Mouse (Mus musculus): Measurements from ENCODE around the gene Foxo6. TPM values are rescaled to one million over a fixed set of nuclear protein-coding genes. Genes with fewer than 3 reads are reported as not detected.

The Foxo6 gene
- polyA plus RNA-seq, 1 experiment from 2014 or later: 0.37 TPM

- H3K4me2 ChIP-seq: peak overlapping the region; percentile 96
- H3K9me3 ChIP-seq: no peaks in the 10 kb centered on the region
- ATAC-seq (ENCODE audit: insufficient read depth, low FRiP score, low read depth): no peak
- peaks cover 23% of the 10 kb centered on the region for H3K4me1 ChIP-seq
- no peaks in the 10 kb centered on the region for H3K36me3 ChIP-seq
- H3K9ac ChIP-seq: peak overlapping the region; percentile 25; the same call in 1 of the 2 replicates
- under 1% methylated on average over 45 of the region's 47 CpGs for WGBS
- H3K4me3 ChIP-seq (replicated peaks): peak overlapping the region; percentile 50
- peak overlapping the region; percentile 19; the same call in 1 of the 2 replicates for H3K27ac ChIP-seq
- H3K27me3 ChIP-seq (replicated peaks): peaks cover 53% of the 10 kb centered on the region
Observed at GRCm38 (mm10) chr4:120282568-120283091, 4.5 kb downstream of the Foxo6 start.

- Histone ChIP-seq H3K36me3 (no peaks in the 10 kb centered on the region), H3K9me3 (no peaks in the 10 kb centered on the region), H3K27me3 (replicated peaks) (peaks cover 41% of the 10 kb centered on the region), H3K4me1 (peaks cover 12% of the 10 kb centered on the region), H3K27ac (no peak overlapping the region), H3K4me3 (replicated peaks) (no peak overlapping the region), H3K4me2 (no peak overlapping the region), H3K9ac (no peak overlapping the region)
- 68% methylated on average over 3 of the region's 3 CpGs for whole genome bisulfite sequencing
- no peak for ATAC-seq (ENCODE audit: insufficient read depth, low FRiP score, low read depth)
Observed at GRCm38 (mm10) chr4:120281011-120281410, 6.1 kb downstream of the Foxo6 start.

- Histone ChIP-seq H3K27ac (no peak overlapping the region), H3K4me1 (peaks cover 12% of the 10 kb centered on the region), H3K9me3 (no peaks in the 10 kb centered on the region), H3K36me3 (no peaks in the 10 kb centered on the region), H3K4me3 (replicated peaks) (no peak overlapping the region), H3K27me3 (replicated peaks) (peaks cover 36% of the 10 kb centered on the region), H3K4me2 (no peak overlapping the region), H3K9ac (no peak overlapping the region)
- no peak for ATAC-seq (ENCODE audit: insufficient read depth, low FRiP score, low read depth)
- WGBS: 77% methylated on average over 12 of the region's 12 CpGs
Observed at GRCm38 (mm10) chr4:120280432-120280831, 6.7 kb downstream of the Foxo6 start.

GRCm38 (mm10) chr4:120277255-120277928 lies 9.8 kb downstream of the Foxo6 start:
- Histone ChIP-seq H3K4me3 (replicated peaks) (no peak overlapping the region), H3K27ac (0 out of 2 replicates have a peak overlapping the region, but pooled peaks have one; percentile 40), H3K4me1 (peaks cover 2% of the 10 kb centered on the region), H3K9me3 (no peaks in the 10 kb centered on the region), H3K4me2 (no peak overlapping the region), H3K27me3 (replicated peaks) (peaks cover 16% of the 10 kb centered on the region; the same call in 1 of the 2 replicates), H3K9ac (no peak overlapping the region), H3K36me3 (no peaks in the 10 kb centered on the region)
- ATAC-seq (ENCODE audit: insufficient read depth, low FRiP score, low read depth): peak; percentile 65
- 38% methylated on average over 4 of the region's 4 CpGs for WGBS

- ATAC-seq (ENCODE audit: insufficient read depth, low FRiP score, low read depth): no peak
- Histone ChIP-seq H3K27me3 (replicated peaks) (peaks cover 10% of the 10 kb centered on the region), H3K27ac (no peak overlapping the region), H3K4me1 (peaks cover 6% of the 10 kb centered on the region; the same call in 1 of the 2 replicates), H3K4me3 (replicated peaks) (no peak overlapping the region), H3K9me3 (no peaks in the 10 kb centered on the region), H3K36me3 (no peaks in the 10 kb centered on the region), H3K9ac (no peak overlapping the region), H3K4me2 (no peak overlapping the region)
- WGBS: 69% methylated on average over 9 of the region's 9 CpGs
Observed at GRCm38 (mm10) chr4:120275487-120275886, 11.7 kb downstream of the Foxo6 start.

GRCm38 (mm10) chr4:120273594-120273993 lies 13.6 kb downstream of the Foxo6 start:
- Histone ChIP-seq H3K9ac (no peak overlapping the region), H3K27me3 (replicated peaks) (peaks cover 26% of the 10 kb centered on the region), H3K36me3 (no peaks in the 10 kb centered on the region), H3K27ac (no peak overlapping the region), H3K4me3 (replicated peaks) (no peak overlapping the region), H3K4me2 (no peak overlapping the region), H3K9me3 (no peaks in the 10 kb centered on the region), H3K4me1 (peaks cover 18% of the 10 kb centered on the region)
- no peak for ATAC-seq (ENCODE audit: insufficient read depth, low FRiP score, low read depth)
- 56% methylated on average over 7 of the region's 7 CpGs for WGBS

- 70% methylated on average over 6 of the region's 6 CpGs for WGBS
Observed at GRCm38 (mm10) chr4:120271886-120272580, 15.1 kb downstream of the Foxo6 start.

GRCm38 (mm10) chr4:120271208-120271607 lies 15.9 kb downstream of the Foxo6 start:
- H3K4me1 ChIP-seq: peaks cover 32% of the 10 kb centered on the region
- H3K36me3 ChIP-seq: no peaks in the 10 kb centered on the region
- H3K27ac ChIP-seq: no peak overlapping the region
- H3K4me2 ChIP-seq: no peak overlapping the region
- no peaks in the 10 kb centered on the region for H3K9me3 ChIP-seq
- H3K4me3 ChIP-seq (replicated peaks): no peak overlapping the region
- WGBS: 54% methylated on average over 8 of the region's 8 CpGs
- no peak overlapping the region for H3K9ac ChIP-seq
- no peak for ATAC-seq (ENCODE audit: insufficient read depth, low FRiP score, low read depth)
- peaks cover 49% of the 10 kb centered on the region for H3K27me3 ChIP-seq (replicated peaks)

More at GRCm38 (mm10) chr4:120271886-120272580, 15.1 kb downstream of the Foxo6 start:
- Histone ChIP-seq H3K27ac (no peak overlapping the region), H3K4me2 (no peak overlapping the region), H3K9me3 (no peaks in the 10 kb centered on the region), H3K27me3 (replicated peaks) (peaks cover 42% of the 10 kb centered on the region), H3K9ac (no peak overlapping the region), H3K36me3 (no peaks in the 10 kb centered on the region), H3K4me3 (replicated peaks) (no peak overlapping the region), H3K4me1 (peaks cover 32% of the 10 kb centered on the region)
- no peak for ATAC-seq (ENCODE audit: insufficient read depth, low FRiP score, low read depth)

- H3K4me3 ChIP-seq (replicated peaks): no peak overlapping the region
- WGBS: 25% methylated on average over 4 of the region's 4 CpGs
- H3K36me3 ChIP-seq: no peaks in the 10 kb centered on the region
- no peak overlapping the region for H3K4me2 ChIP-seq
- no peaks in the 10 kb centered on the region for H3K9me3 ChIP-seq
- no peak overlapping the region for H3K27ac ChIP-seq
- ATAC-seq (ENCODE audit: insufficient read depth, low FRiP score, low read depth): no peak
- H3K4me1 ChIP-seq: peaks cover 32% of the 10 kb centered on the region
- peaks cover 51% of the 10 kb centered on the region for H3K27me3 ChIP-seq (replicated peaks)
- no peak overlapping the region for H3K9ac ChIP-seq
Observed at GRCm38 (mm10) chr4:120270937-120271199, 16.3 kb downstream of the Foxo6 start.

- WGBS: 66% methylated on average over 4 of the region's 4 CpGs
Observed at GRCm38 (mm10) chr4:120270148-120270936, 16.8 kb downstream of the Foxo6 start.

GRCm38 (mm10) chr4:120269426-120269825 lies 17.7 kb downstream of the Foxo6 start:
- Histone ChIP-seq H3K4me1 (peaks cover 32% of the 10 kb centered on the region), H3K9ac (no peak overlapping the region), H3K9me3 (no peaks in the 10 kb centered on the region), H3K4me2 (no peak overlapping the region), H3K36me3 (no peaks in the 10 kb centered on the region), H3K27me3 (replicated peaks) (peaks cover 64% of the 10 kb centered on the region), H3K27ac (no peak overlapping the region), H3K4me3 (replicated peaks) (no peak overlapping the region; the same call in 1 of the 2 replicates)
- WGBS: 9% methylated on average over 9 of the region's 9 CpGs
- ATAC-seq (ENCODE audit: insufficient read depth, low FRiP score, low read depth): no peak

More at GRCm38 (mm10) chr4:120270148-120270936, 16.8 kb downstream of the Foxo6 start:
- Histone ChIP-seq H3K4me3 (replicated peaks) (no peak overlapping the region), H3K4me1 (peaks cover 32% of the 10 kb centered on the region), H3K9me3 (no peaks in the 10 kb centered on the region), H3K9ac (no peak overlapping the region), H3K27ac (no peak overlapping the region), H3K27me3 (replicated peaks) (peaks cover 56% of the 10 kb centered on the region), H3K36me3 (no peaks in the 10 kb centered on the region), H3K4me2 (no peak overlapping the region)
- ATAC-seq (ENCODE audit: insufficient read depth, low FRiP score, low read depth): no peak
